Comparison of ENCODE assay signal across 8 mouse cellular contexts in the genomic region with DNA sequence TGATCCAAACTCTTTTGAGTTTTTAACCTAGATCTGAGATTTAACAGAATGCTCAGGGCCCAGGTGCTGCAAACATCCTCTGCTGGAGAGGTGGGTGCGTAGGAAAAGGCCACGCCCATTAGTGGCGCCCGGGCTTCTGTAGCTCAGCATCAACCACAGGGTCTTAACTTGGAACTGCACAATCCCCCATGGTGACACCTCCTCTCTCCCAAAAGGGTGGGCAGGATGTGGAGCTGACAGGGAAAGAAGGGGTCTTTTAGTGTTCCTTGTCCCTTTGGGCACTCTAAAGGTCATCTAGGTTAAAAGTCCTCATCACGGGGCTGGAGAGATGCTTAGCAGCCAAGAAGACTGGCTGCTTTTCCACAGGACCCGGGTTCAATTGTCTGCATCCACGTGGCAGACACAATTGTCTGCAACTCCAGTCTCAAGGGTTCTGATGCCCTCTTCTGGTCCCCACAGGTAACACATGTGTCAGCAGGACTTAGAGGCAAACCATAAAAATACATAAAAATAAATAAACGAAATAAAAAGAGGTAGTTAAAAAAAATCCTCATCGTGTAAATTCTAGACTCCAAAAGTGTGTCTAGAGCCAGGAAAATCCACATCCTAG.
A peak's percentile ranks its signal among the peaks of the same experiment; 100 is the strongest.
DNase-seq lines count a peak whose midpoint lies in the region; ATAC-seq and TF ChIP-seq lines count a peak whose summit lies in the region.

No protein-coding gene starts in this region.

- peaks cover 20% of the 10 kb centered on the region for H3K4me1 ChIP-seq in kidney, embryonic 15.5 days
- H3K4me1 ChIP-seq in MEL (ENCODE audit: control insufficient read depth in 1 of 2, insufficient read depth in 2 of 2, low read length in 2 of 2) = peaks cover 0 to 3% of the 10 kb centered on the region in 2 experiments; a peak in 1 of 4 replicates
- H3K4me1 ChIP-seq in small intestine, adult 2 months (ENCODE audit: control insufficient read depth, insufficient read depth, insufficient read length, low read length) = no peaks in the 10 kb centered on the region
- no peaks in the 10 kb centered on the region for H3K4me1 ChIP-seq in hindbrain, embryonic 16.5 days (ENCODE audit: control insufficient read depth, insufficient read depth, low read depth, low read length)

- H3K4me3 ChIP-seq in kidney, embryonic 15.5 days (replicated peaks) = no peak overlapping the region
- H3K4me3 ChIP-seq in MEL (ENCODE audit: control insufficient read depth in 1 of 2, insufficient read depth in 1 of 2, low read depth in 2 of 2, low read length in 2 of 2) = no peak overlapping the region
- H3K4me3 ChIP-seq in small intestine, adult 2 months (ENCODE audit: low read depth, low read length) = no peak overlapping the region
- H3K4me3 ChIP-seq in hindbrain, embryonic 16.5 days (ENCODE audit: low read length) = no peak overlapping the region

- no peak for TF ChIP-seq POLR2A in MEL (IDR thresholded peaks at IDR 0.05; ENCODE audit: control insufficient read depth in 1 of 2, insufficient read depth in 1 of 2, low read depth in 1 of 2, low read length in 2 of 2, poor library complexity in 1 of 2)
- TF ChIP-seq POLR2A in small intestine, adult 2 months (IDR thresholded peaks at IDR 0.05; ENCODE audit: low read depth, low read length) = no peak

- TF ChIP-seq RAD21 in MEL (IDR thresholded peaks at IDR 0.05; ENCODE audit: low read depth, low read length) = peak; percentile 90

- WGBS in kidney, embryonic 15.5 days = 64% methylated on average over 9 of the region's 9 CpGs
- WGBS in small intestine, adult 2 months = 54% methylated on average over 9 of the region's 9 CpGs
- 52% methylated on average over 9 of the region's 9 CpGs for WGBS in hindbrain, embryonic 16.5 days

- TF ChIP-seq CTCF in MEL (IDR thresholded peaks at IDR 0.05 in 2 of 3, conservative IDR thresholded peaks at IDR 0.05 in 1 of 3; ENCODE audit: control insufficient read depth in 1 of 3, insufficient read depth in 1 of 3, low read depth in 2 of 3, low read length in 3 of 3, poor library complexity in 1 of 3, severe bottlenecking in 1 of 3) = peak; percentile 69 to 81 (median 73)
- TF ChIP-seq CTCF in small intestine, adult 2 months (IDR thresholded peaks at IDR 0.05; ENCODE audit: extremely low read depth, insufficient read length, insufficient replicate concordance, low read depth, low read length) = peak; percentile 42; the same call in 1 of the 2 replicates

- intact Hi-C loops in heart, postnatal 14 days (cut with DNase I) = loop anchor here (5.0 kb wide), 3 partner anchors 67 to 428 kb away; no protein-coding TSS in a partner anchor

- no peaks in the 10 kb centered on the region; the same call in 1 of the 2 replicates for H3K9me3 ChIP-seq in kidney, embryonic 15.5 days (replicated peaks)
- H3K9me3 ChIP-seq in MEL (replicated peaks; ENCODE audit: insufficient read depth, low read length) = no peaks in the 10 kb centered on the region
- H3K9me3 ChIP-seq in hindbrain, embryonic 16.5 days (ENCODE audit: control insufficient read depth, low read length) = no peaks in the 10 kb centered on the region

- DNase-seq in adrenal gland, adult 2 months = peak; percentile 39
- DNase-seq in adrenal gland, adult 8-10 months = no peak
- peak; percentile 43 for DNase-seq in kidney, adult 9 months
- DNase-seq in MEL (ENCODE audit: low read depth, low spot score) = peak; percentile 75
- DNase-seq in heart, postnatal 14 days = peak; percentile 24 to 51

- ATAC-seq in kidney, embryonic 15.5 days (replicated peaks; ENCODE audit: low FRiP score) = no peak
- ATAC-seq in hindbrain, embryonic 16.5 days = no peak

- H3K9ac ChIP-seq in kidney, embryonic 15.5 days = no peak overlapping the region
- H3K9ac ChIP-seq in MEL (ENCODE audit: control insufficient read depth, low read depth, low read length, poor library complexity, severe bottlenecking) = no peak overlapping the region
- no peak overlapping the region for H3K9ac ChIP-seq in hindbrain, embryonic 16.5 days (ENCODE audit: low read depth, low read length)

- no peak overlapping the region for H3K4me2 ChIP-seq in kidney, embryonic 15.5 days
- no peak overlapping the region for H3K4me2 ChIP-seq in hindbrain, embryonic 16.5 days (ENCODE audit: low read length)

- H3K27ac ChIP-seq in kidney, embryonic 15.5 days = no peak overlapping the region
- no peak overlapping the region for H3K27ac ChIP-seq in MEL (ENCODE audit: control insufficient read depth, low read depth, low read length)
- H3K27ac ChIP-seq in small intestine, adult 2 months (ENCODE audit: insufficient read depth, low read depth, low read length) = no peak overlapping the region
- H3K27ac ChIP-seq in hindbrain, embryonic 16.5 days (ENCODE audit: low read depth, low read length) = no peak overlapping the region

- H3K36me3 ChIP-seq in kidney, embryonic 15.5 days = no peaks in the 10 kb centered on the region
- no peaks in the 10 kb centered on the region for H3K36me3 ChIP-seq in MEL (ENCODE audit: control insufficient read depth in 1 of 2, insufficient read depth in 2 of 2, low read length in 2 of 2)
- H3K36me3 ChIP-seq in small intestine, adult 2 months (ENCODE audit: control insufficient read depth, insufficient read depth, low read length) = no peaks in the 10 kb centered on the region
- no peaks in the 10 kb centered on the region for H3K36me3 ChIP-seq in hindbrain, embryonic 16.5 days (ENCODE audit: control insufficient read depth, insufficient read depth, low read length)

- H3K79me2 ChIP-seq in MEL (ENCODE audit: control insufficient read depth, insufficient read depth, low read length, poor library complexity) = no peaks in the 10 kb centered on the region

- peaks cover 2% of the 10 kb centered on the region for H3K27me3 ChIP-seq in kidney, embryonic 15.5 days
- H3K27me3 ChIP-seq in MEL (ENCODE audit: control insufficient read depth in 1 of 2, insufficient read depth in 2 of 2, low read length in 2 of 2) = peaks cover 0 to 4% of the 10 kb centered on the region in 2 experiments; a peak in 1 of 4 replicates
- H3K27me3 ChIP-seq in small intestine, adult 2 months (ENCODE audit: control insufficient read depth, insufficient read depth, low read length) = no peaks in the 10 kb centered on the region; the same call in 1 of the 2 replicates
- no peaks in the 10 kb centered on the region for H3K27me3 ChIP-seq in hindbrain, embryonic 16.5 days (replicated peaks; ENCODE audit: control insufficient read depth, insufficient read depth, low read length)

- TF ChIP-seq EP300 in MEL (IDR thresholded peaks at IDR 0.05; ENCODE audit: low read depth in 1 of 2, low read length in 2 of 2) = no peak

TF ChIP-seq in MEL, 35 proteins besides CTCF, POLR2A, EP300 and RAD21:
- TF ChIP-seq NELFE (IDR thresholded peaks at IDR 0.05; ENCODE audit: low read depth, low read length) = no peak
- TF ChIP-seq MAX (IDR thresholded peaks at IDR 0.05; ENCODE audit: low read length) = peak; percentile 76
- TF ChIP-seq TBP (IDR thresholded peaks at IDR 0.05; ENCODE audit: low read depth, low read length) = no peak
- peak; percentile 94 for TF ChIP-seq ZC3H11A (IDR thresholded peaks at IDR 0.05; ENCODE audit: low read depth, low read length)
- TF ChIP-seq E2F4 (IDR thresholded peaks at IDR 0.05; ENCODE audit: borderline replicate concordance, low read depth, low read length) = no peak
- TF ChIP-seq MYC (IDR thresholded peaks at IDR 0.05; ENCODE audit: low read depth, low read length) = peak; percentile 96
- TF ChIP-seq SMC3 (IDR thresholded peaks at IDR 0.05; ENCODE audit: low read depth, low read length) = peak; percentile 95
- no peak for TF ChIP-seq MAFK (IDR thresholded peaks at IDR 0.05; ENCODE audit: borderline replicate concordance, low read depth, low read length)
- TF ChIP-seq USF1 (IDR thresholded peaks at IDR 0.05; ENCODE audit: low read depth, low read length) = no peak
- TF ChIP-seq TCF12 (IDR thresholded peaks at IDR 0.05; ENCODE audit: low read depth, low read length) = no peak
